Mouse (Mus musculus) embryonic facial prominence, embryonic 15.5 days (tissue): ENCODE measurements around the gene 4930558C23Rik. TPM values are rescaled to one million over a fixed set of nuclear protein-coding genes. Genes with fewer than 3 reads are reported as not detected.
"Not testable (repeated sequence)": the region's sequence is repeated elsewhere in the genome, so short reads cannot be mapped to it uniquely, and the experiment has no call there.

ENCODE experiments used
- ATAC-seq: fragments of 200-750 bp; cut with Nextera tagmentation; 2 replicates; pipeline ENCODE4 v1.8.0; 2017; ENCODE audit warnings: low read depth, moderate TSS enrichment; ENCODE audit not compliant: insufficient number of reproducible peaks, low FRiP score, low TSS enrichment
- H3K27ac ChIP-seq: fragments of 300-500 bp; sonication (generic); replicated peaks from 2 replicates; pipeline ENCODE4 v1.5.1; 2015; ENCODE audit warnings: mild to moderate bottlenecking, inconsistent platforms
- H3K27me3 ChIP-seq: fragments of 300-500 bp; sonication (generic); 2 replicates; pipeline ENCODE4 v1.6.1; 2015; ENCODE audit warnings: inconsistent platforms
- H3K36me3 ChIP-seq: fragments of 300-500 bp; sonication (generic); 2 replicates; pipeline ENCODE4 v1.6.1; 2015; ENCODE audit warnings: mild to moderate bottlenecking, inconsistent platforms
- H3K4me1 ChIP-seq: fragments of 300-500 bp; sonication (generic); 2 replicates; pipeline ENCODE4 v1.6.1; 2015; ENCODE audit warnings: inconsistent platforms
- H3K4me2 ChIP-seq: fragments of 300-500 bp; sonication (generic); replicated peaks from 2 replicates; pipeline ENCODE4 v1.6.1; 2015; ENCODE audit warnings: mild to moderate bottlenecking, inconsistent platforms
- H3K4me3 ChIP-seq: fragments of 300-500 bp; sonication (generic); replicated peaks from 2 replicates; pipeline ENCODE4 v1.5.1; 2015; ENCODE audit warnings: mild to moderate bottlenecking, inconsistent platforms
- H3K9ac ChIP-seq: fragments of 300-500 bp; sonication (generic); 2 replicates; pipeline ENCODE4 v1.6.1; 2015; ENCODE audit warnings: inconsistent platforms
- H3K9me3 ChIP-seq: fragments of 300-500 bp; sonication (generic); replicated peaks from 2 replicates; pipeline ENCODE4 v1.6.1; 2016; ENCODE audit warnings: inconsistent platforms
- WGBS: fragments of 180-500 bp; shearing (Covaris S2); methylation state at CpG from one replicate; pipeline ENCODE4 v1.1.7; 2015; 5-methylcytosine and 5-hydroxymethylcytosine counted together
- polyA plus RNA-seq: library from polyadenylated mRNA; unstranded; fragments of >200 nt; fragmentation: Nextera tagmentation; extraction: Ambion mirVana; gene quantifications from 2 replicates; pipeline ENCODE4 v1.2.1, GENCODE M21; 2015

The 4930558C23Rik gene
- 0.24 TPM in 1 of 2 replicates, not detected in the other for polyA plus RNA-seq

DNA sequence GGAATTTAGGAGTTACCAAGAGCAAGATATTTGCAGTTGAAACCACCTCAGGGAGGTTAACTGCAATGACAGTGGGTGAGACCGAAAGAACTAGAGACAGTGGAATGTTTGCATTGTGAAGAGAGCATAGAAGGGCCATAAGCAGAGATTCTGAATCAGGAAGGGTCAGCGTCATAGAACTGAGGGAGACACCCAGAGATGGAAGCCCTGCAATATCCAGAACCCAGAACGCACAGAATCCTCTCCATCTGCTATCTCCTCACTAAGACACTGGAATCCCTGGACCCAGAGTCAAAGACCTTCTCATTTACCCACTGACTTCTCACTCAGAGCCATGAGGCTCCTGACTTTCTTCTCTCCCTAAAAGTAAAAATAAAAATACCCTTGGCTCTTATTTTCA lies at the start of gene 4930558C23Rik:
TSS of gene 4930558C23Rik (minus strand) at position 101 of the 400 bp plus-strand sequence.
- no peak for ATAC-seq
- H3K9ac ChIP-seq: no peak within 1 kb of the TSS
- H3K4me3 ChIP-seq: no peak within 1 kb of the TSS
- H3K4me1 ChIP-seq: no peaks in the 10 kb centered on the region
- no peak within 1 kb of the TSS for H3K27ac ChIP-seq
- no peaks in the 10 kb centered on the region for H3K9me3 ChIP-seq
- WGBS: 86% methylated on average over 3 of the region's 3 CpGs
- H3K27me3 ChIP-seq: no peaks in the 10 kb centered on the region
- no peaks in the 10 kb centered on the region for H3K36me3 ChIP-seq
- H3K4me2 ChIP-seq: no peak within 1 kb of the TSS

DNA sequence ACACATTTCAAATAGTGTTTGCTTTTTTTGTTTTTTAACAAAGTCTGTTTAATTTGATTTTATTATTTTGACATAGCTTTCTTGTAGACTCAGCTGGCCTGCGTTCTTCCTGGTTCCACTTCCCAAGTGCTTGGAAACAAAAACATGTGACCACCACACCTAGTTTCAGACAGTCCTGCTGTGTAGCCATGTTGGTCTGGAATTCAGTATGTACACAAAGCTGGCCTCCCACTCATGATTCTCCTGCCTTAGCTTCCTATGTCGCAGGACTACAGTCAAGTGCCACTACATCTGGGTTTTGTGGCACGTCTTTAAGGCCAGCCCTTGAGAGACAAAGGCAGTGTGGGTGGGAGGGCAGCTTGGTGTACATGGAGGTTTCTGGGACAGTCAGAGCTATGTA lies 48.3 kb upstream of the 4930558C23Rik start:
- WGBS: 84% methylated on average over 3 of the region's 3 CpGs
- no peaks in the 10 kb centered on the region for H3K9me3 ChIP-seq
- no peak overlapping the region for H3K27ac ChIP-seq
- H3K4me2 ChIP-seq: no peak overlapping the region
- H3K9ac ChIP-seq: no peak overlapping the region
- peaks cover 40% of the 10 kb centered on the region for H3K36me3 ChIP-seq
- no peak for ATAC-seq
- no peaks in the 10 kb centered on the region for H3K4me1 ChIP-seq
- H3K4me3 ChIP-seq: no peak overlapping the region
- H3K27me3 ChIP-seq: no peaks in the 10 kb centered on the region

DNA sequence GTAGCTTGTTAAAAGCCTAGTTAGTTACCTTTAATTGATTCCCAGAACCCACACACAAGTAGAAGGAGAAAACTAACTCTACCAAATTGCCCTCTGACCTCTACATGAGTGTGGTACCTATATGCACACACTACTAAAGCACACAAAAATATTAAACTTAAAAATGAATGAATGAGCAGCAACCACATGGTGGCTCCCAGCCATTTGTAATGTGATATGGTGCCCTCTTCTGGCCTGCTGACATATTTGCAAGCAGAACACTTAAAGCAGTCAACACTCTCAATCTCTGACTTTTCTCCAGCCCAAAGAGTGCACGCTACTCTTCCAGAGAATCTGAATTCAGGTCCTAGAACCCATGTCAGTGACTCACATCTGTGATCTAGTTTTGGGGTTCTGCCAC lies 47.8 kb upstream of the 4930558C23Rik start:
- whole genome bisulfite sequencing: 45% methylated on average over 1 of the region's 1 CpGs
- H3K9ac ChIP-seq: no peak overlapping the region
- H3K27me3 ChIP-seq: no peaks in the 10 kb centered on the region
- no peak overlapping the region for H3K27ac ChIP-seq
- no peaks in the 10 kb centered on the region for H3K4me1 ChIP-seq
- no peak overlapping the region for H3K4me3 ChIP-seq
- H3K36me3 ChIP-seq: peaks cover 40% of the 10 kb centered on the region
- no peak for ATAC-seq
- no peak overlapping the region for H3K4me2 ChIP-seq
- H3K9me3 ChIP-seq: no peaks in the 10 kb centered on the region

DNA sequence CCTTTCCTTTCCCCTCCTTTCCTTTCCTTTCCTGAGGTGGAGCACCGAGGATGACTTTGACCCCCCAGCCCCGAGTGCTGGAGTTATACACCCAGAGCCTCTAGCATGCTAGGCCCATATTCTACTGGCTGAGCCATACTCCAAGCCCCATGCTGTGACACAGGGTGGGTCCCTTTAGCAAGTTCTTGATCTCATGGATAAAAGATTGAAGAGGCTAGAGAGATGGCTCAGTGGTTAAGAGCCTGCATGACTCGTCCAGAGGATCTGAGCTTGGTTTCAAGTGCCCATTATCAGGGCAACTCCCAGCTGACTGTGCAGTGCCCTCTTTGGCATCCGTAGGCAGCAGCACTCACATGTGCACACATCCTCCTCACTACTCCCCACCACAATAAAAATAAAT lies 42.7 kb upstream of the 4930558C23Rik start:
- Histone ChIP-seq H3K4me1 (no peaks in the 10 kb centered on the region), H3K9ac (no peak overlapping the region), H3K4me2 (no peak overlapping the region), H3K36me3 (peaks cover 14% of the 10 kb centered on the region), H3K9me3 (no peaks in the 10 kb centered on the region), H3K27ac (no peak overlapping the region), H3K4me3 (no peak overlapping the region), H3K27me3 (no peaks in the 10 kb centered on the region)
- ATAC-seq: no peak
- 76% methylated on average over 4 of the region's 4 CpGs for WGBS

DNA sequence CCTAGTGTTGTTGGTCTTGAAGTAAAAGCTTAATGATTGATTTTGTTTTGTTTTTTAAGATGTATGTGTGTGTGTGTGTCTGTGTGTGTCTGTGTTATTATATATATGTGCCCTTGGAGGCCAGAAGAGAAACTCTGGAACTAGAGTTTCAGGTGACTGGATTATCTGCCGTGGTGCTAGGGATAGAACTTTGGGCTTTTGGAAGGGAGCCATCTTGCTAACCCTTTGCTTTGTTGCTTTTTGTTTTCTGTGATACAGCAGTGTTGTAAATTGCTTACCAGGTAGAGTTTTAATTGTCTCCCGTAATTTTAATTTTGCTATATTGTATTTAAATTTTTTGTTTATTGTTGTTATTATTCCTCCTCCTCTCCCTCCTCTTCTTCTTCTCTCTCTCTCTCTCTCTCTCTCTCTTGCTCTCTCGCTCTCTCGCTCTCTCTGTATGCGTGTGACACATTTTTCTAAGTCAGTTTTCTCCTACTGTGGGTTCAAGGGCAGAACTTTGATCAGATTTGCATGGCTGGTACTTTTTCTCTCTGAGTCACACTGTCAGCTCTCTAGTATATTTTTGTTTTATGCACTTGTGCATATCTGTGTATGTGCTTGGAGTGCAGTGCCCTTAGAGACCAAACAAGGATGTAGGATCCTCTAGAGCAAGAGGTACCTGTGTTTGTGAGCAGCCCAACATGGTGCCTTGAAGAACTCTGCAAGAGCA lies 39.9 kb upstream of the 4930558C23Rik start:
- WGBS: 87% methylated on average over 5 of the region's 5 CpGs
- peaks cover 17% of the 10 kb centered on the region; the same call in 1 of the 2 replicates for H3K36me3 ChIP-seq
- no peak overlapping the region for H3K9ac ChIP-seq

DNA sequence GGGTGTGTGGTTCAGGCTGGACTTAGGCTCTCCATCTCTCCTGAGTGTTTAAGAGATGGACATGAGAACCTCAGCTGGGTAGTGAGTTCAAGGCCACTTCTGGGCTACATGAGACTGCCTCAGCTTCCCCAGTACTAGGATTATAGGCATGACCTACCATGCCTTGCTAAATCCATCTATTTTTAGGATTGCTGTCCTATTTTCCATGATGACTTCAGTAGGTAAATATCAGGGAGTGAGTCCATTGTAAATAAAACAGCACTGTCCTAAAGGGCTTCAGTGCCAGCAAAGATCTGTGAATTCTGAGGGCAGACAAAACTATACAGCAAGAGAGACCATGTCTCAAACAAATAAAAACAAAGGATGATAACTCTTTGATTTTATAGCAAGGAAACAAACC lies 37.0 kb upstream of the 4930558C23Rik start:
- H3K4me1 ChIP-seq: no peaks in the 10 kb centered on the region
- H3K36me3 ChIP-seq: peaks cover 26% of the 10 kb centered on the region; the same call in 1 of the 2 replicates
- no peak for ATAC-seq
- no peaks in the 10 kb centered on the region for H3K27me3 ChIP-seq
- H3K4me2 ChIP-seq: no peak overlapping the region
- no peaks in the 10 kb centered on the region for H3K9me3 ChIP-seq
- H3K4me3 ChIP-seq: no peak overlapping the region
- H3K9ac ChIP-seq: no peak overlapping the region
- H3K27ac ChIP-seq: no peak overlapping the region

More for the DNA sequence above, 39.9 kb upstream of the 4930558C23Rik start:
- H3K27ac ChIP-seq: no peak overlapping the region
- H3K4me1 ChIP-seq: no peaks in the 10 kb centered on the region
- H3K4me2 ChIP-seq: no peak overlapping the region
- no peak overlapping the region for H3K4me3 ChIP-seq
- no peaks in the 10 kb centered on the region for H3K27me3 ChIP-seq
- no peaks in the 10 kb centered on the region for H3K9me3 ChIP-seq
- ATAC-seq: no peak

DNA sequence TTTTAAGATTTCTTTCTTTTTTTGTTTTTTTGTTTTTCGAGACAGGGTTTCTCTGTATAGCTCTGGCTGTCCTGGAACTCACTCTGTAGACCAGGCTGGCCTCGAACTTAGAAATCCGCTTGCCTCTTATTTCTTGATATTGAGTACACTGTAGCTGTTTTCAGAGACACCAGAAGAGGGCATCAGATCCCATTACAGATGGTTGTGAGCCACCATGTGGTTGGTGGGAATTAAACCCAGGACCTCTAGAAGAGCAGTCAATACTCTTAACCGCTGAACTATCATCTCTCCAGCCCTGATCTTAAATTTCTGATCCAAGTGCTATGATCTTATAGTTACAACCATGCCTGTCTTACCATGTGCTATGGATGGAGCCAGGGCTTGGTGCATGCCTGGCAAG lies 36.0 kb upstream of the 4930558C23Rik start:
- H3K27me3 ChIP-seq, ATAC-seq, H3K9me3 ChIP-seq, H3K4me3 ChIP-seq, H3K4me2 ChIP-seq, H3K4me1 ChIP-seq, H3K9ac ChIP-seq, H3K27ac ChIP-seq: not testable (repeated sequence)
- H3K36me3 ChIP-seq: peaks cover 26% of the 10 kb centered on the region; the same call in 1 of the 2 replicates
- 96% methylated on average over 4 of the region's 4 CpGs for WGBS

DNA sequence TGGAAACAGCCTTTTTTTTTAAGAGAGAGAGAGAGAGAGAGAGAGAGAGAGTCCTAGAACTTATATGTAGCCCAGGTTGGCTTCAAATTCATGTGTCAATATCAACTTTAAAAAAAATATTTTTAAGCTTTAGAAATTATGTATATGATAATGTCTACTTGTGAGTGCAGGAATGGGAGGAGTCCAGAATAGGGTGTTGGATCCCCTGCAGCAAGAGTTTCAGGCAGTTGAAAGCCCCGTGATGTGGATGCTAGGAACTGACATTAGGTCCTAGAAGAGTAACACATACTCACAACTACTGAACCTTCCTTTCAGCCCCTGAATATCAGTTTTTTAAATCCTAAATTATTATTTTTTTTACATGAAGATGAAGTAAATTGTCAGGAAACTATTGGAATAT lies 32.9 kb upstream of the 4930558C23Rik start:
- H3K36me3 ChIP-seq: peaks cover 26% of the 10 kb centered on the region; the same call in 1 of the 2 replicates
- no peaks in the 10 kb centered on the region for H3K9me3 ChIP-seq
- peak overlapping the region; percentile 88; the same call in 1 of the 2 replicates for H3K4me3 ChIP-seq
- no peak overlapping the region for H3K27ac ChIP-seq
- H3K9ac ChIP-seq: no peak overlapping the region
- H3K4me2 ChIP-seq: peak overlapping the region; percentile 54
- WGBS: 38% methylated on average over 1 of the region's 1 CpGs
- ATAC-seq: no peak
- H3K27me3 ChIP-seq: no peaks in the 10 kb centered on the region
- H3K4me1 ChIP-seq: no peaks in the 10 kb centered on the region

DNA sequence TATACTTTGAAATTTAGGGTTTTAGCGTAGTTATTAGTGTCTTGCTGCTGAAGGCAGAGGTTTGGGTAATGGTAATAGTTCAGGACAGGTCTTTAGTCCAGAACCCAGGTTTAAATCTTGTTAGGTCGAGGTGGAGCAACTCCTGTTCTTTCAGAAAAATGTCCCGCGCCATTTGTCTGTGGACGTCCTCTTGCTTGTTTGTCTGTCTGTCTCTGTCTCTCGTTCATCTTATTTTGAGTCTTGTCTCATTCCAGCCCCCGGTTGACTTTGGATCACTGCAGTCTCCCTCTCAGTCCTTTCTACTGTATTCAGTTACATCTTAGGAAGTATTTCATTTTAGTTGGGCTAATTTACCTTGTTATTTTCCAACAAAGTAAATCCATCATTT lies 32.3 kb upstream of the 4930558C23Rik start:
- H3K27ac ChIP-seq: peak overlapping the region; percentile 87
- 1% methylated on average over 7 of the region's 7 CpGs for WGBS
- ATAC-seq: no peak

DNA sequence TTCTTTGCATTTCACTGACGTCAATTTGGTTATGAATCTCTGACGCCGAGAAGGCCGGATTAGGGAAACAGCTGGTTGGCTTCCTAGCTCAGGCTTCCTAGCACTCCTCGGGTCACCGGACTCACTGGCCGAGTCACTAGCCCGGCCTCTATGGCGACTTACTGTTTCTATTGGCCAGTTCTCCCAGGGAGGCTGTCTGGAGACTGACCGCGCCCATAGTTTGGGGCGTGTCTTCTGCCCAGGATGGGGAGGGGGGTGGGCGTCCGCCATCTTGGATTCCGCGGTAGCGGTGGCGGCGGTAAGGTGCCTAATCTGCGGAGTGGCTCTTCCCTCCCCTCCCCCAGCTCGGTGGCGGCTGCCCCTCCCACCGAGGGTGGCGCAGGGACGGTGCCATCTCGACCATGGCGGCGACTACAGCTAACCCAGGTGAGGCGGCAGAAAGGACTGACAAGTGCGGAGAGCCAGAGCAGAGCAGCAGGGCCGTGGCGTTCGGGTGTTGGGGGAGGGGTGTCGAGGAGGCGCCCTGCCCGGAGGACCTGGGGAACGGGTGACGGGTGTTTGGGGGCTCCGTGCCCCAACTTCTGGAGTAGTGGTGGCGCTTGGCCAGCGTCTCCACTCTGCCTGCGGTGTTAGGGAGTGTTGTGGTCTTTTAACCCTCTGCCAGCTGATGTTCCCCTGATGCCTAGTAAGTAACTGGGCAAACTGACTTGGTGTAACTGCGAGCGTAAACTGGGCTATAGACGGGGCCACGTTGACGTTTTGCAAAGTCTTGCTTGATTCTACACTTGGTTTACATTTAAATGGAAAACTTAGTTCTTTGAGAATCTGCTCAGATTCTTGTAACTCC lies 31.7 kb upstream of the 4930558C23Rik start, which contains the start of gene Arnt:
TSS of gene Arnt (plus strand) at position 253 of the 847 bp plus-strand sequence.
- Histone ChIP-seq H3K36me3 (peaks cover 21% of the 10 kb centered on the region; the same call in 1 of the 2 replicates), H3K27ac (peak within 1 kb of the TSS; percentile 87), H3K9me3 (no peaks in the 10 kb centered on the region), H3K27me3 (no peaks in the 10 kb centered on the region), H3K4me1 (no peaks in the 10 kb centered on the region), H3K4me3 (peak within 1 kb of the TSS; percentile 88), H3K4me2 (peak within 1 kb of the TSS; percentile 54), H3K9ac (peak within 1 kb of the TSS; percentile 79)
- peak; percentile 99 for ATAC-seq
- WGBS: under 1% methylated on average over 45 of the region's 47 CpGs

More for the DNA sequence above, 32.3 kb upstream of the 4930558C23Rik start:
- peak overlapping the region; percentile 88 for H3K4me3 ChIP-seq
- H3K4me1 ChIP-seq: no peaks in the 10 kb centered on the region
- H3K27me3 ChIP-seq: no peaks in the 10 kb centered on the region
- peak overlapping the region; percentile 54 for H3K4me2 ChIP-seq
- H3K36me3 ChIP-seq: peaks cover 21% of the 10 kb centered on the region; the same call in 1 of the 2 replicates
- H3K9me3 ChIP-seq: no peaks in the 10 kb centered on the region
- peak overlapping the region; percentile 79 for H3K9ac ChIP-seq

DNA sequence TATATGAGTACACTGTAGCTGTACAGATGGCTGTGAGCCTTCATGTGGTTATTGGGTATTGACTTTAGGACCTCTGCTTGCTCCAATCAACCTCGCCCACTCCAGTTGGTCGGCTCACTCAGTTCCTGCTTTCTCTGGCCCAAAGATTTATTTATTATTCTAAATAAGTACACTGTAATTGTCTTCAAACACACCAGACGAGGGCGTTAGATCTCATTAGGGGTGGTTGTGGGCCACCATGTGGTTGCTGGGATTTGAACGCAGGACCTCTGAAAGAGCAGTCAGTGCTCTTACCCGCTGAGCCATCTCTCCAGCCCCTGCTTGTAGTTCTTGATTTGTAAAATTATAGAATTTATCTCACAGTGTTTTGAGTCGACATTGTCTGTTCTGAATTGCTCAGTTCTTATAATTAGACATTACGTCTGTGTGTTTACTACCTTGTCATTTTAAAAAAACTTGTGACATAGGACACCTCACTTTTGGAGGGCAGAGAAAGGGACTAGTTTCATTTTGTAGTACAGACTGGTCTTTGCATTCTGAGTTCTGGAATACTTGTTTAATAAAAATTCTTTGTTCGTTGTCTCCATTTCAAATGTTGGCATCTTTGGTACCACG lies 30.8 kb upstream of the 4930558C23Rik start:
- Histone ChIP-seq H3K9ac (no peak overlapping the region), H3K4me3 (peak overlapping the region; percentile 88), H3K4me1 (no peaks in the 10 kb centered on the region), H3K27ac (peak overlapping the region; percentile 87), H3K9me3 (no peaks in the 10 kb centered on the region), H3K36me3 (peaks cover 16% of the 10 kb centered on the region; the same call in 1 of the 2 replicates), H3K27me3 (no peaks in the 10 kb centered on the region), H3K4me2 (peak overlapping the region; percentile 54)
- 67% methylated on average over 10 of the region's 10 CpGs for WGBS
- ATAC-seq: no peak
